Mouse (Mus musculus) brain, embryonic 14.5 days (tissue): ENCODE results near the gene Inca1.

Experiments
- CTCF ChIP-seq: fragments of 200-500 bp; IDR thresholded peaks from 2 replicates; pipeline ENCODE4 v1.5.1; 2012; ENCODE audit warnings: inconsistent platforms, mild to moderate bottlenecking, moderate library complexity, borderline replicate concordance; ENCODE audit not compliant: insufficient read depth, insufficient read length; ENCODE audit errors: extremely low read depth
- POLR2A ChIP-seq: fragments of 200-500 bp; IDR thresholded peaks from 2 replicates; pipeline ENCODE4 v1.6.1; 2012; ENCODE audit warnings: mild to moderate bottlenecking, inconsistent platforms, borderline replicate concordance; ENCODE audit not compliant: poor library complexity, insufficient read depth, insufficient read length, severe bottlenecking; ENCODE audit errors: extremely low read depth

DNA sequence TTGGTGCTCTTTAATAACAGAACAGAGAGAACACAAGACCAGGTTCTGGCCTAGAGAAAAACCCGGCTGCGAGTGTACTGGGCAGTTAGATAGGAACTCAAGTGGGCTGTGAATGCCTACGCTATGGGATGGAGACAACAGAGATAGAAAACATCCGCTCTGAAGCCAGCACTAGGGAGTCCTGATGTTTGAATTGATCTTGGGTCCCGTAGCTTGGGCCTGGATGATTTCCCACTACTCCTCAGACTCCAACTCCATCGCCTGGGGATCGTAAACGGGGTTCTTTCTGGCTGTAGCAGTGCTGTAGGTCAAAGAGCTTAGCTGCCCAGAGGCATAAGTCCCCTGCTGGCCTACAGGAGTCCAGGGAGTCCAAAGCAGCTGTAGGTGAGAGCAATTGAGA lies 11.6 kb downstream of the Inca1 start:
- TF ChIP-seq CTCF, result no peak
- TF ChIP-seq POLR2A, result no peak
